Mouse (Mus musculus): ENCODE results near the gene Edil3.
A peak's percentile ranks its signal among the peaks of the same experiment; 100 is the strongest.
"Not testable (repeated sequence)": the region's sequence is repeated elsewhere in the genome, so short reads cannot be mapped to it uniquely, and the experiment has no call there.

Gene Edil3

GRCm38 (mm10) chr13:89007696-89008427, 186.6 kb downstream of the Edil3 start:
- DNase-seq: no peak

- no peak for DNase-seq
Observed at GRCm38 (mm10) chr13:89012500-89012899, 191.2 kb downstream of the Edil3 start.

DNA sequence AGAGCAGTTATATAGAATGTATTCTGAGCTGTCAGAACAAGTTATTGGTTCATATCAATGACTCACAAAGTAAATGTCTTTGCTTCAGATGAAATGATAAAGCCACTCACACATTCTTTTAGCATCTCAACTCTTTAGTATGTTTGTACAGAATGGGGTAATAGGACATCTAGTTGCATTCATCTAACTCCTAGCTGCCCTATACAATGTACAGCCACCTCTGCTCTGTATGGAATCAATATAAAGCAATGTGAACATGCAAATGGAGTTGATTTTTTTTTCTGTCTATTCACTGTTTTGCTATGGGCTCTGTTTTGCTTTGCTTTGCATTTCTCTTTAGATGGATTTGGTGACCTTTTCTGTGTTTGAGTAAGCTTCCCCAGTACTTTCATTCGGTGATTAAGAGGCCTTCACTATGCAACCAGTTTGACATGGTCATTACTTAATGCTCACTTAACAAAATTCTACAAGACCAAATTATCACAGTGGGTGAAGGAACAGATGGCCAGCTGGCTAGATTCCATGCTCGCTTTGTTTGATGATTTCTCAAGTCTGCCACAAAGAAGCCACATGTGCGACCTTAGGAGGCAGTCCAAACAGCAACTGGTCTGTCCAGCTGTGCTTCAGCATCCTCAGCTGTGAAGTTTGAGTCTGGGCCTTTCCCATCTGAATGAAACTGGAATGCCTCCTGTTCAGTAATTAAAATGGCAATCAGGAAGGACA, 208.7 kb downstream of the Edil3 start:
- DNase-seq: no peak

DNA sequence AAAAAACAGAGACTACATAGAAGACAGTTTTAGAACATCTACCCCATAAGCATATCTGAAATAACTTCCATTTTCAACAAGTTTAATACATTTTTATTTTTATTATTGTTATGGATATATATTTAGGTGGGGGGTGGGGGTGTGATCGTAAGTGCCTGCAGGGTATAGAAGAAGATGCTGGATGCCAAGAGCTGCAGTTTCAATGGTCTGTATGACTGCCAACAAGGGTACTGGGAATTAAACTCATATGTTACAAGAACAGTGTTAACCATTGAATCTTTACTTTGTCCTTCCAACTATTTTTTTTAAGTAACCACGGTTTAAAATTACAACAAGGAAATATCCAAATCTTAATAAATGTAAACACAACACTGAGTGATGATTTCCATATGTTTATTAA, 214.4 kb downstream of the Edil3 start:
- no peak for DNase-seq

DNA sequence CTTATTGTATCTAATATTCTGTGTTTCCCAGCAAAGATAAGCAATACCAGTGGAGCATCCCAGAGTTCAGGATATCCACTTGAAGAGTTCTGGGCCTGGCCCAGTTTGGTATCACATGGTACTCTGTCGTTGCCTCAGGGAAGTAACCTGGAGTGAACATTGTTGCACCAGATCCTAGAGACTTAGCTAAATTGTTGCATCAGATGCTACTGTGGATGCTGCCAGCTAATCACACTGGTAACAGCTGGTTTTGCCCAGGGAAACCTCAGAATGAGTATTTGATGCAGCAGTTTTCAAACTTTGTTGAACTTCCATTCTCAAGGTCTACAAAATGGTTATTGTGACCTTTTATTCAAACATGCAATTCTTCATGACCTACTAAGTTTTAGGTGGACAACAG, 220.2 kb downstream of the Edil3 start:
- DNase-seq: no peak

DNA sequence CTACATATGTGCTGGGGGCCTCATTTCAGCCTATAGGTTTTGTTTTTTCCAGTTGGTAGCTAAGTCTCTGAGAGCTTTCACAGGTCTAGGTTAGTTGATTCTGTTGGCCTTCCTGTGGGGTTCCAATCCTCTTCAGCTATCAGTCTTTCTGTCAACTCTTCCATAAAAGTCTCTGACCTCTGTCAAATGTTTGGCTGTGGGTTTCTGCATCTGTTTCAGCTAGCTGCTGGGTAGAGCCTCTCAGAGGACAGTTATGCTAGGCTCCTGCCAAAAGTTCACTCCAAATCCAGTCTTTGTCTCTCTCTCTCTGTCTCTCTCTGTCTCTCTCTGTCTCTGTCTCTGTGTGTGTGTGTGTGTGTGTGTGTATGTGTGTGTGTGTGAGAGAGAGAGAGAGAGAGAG, 248.9 kb downstream of the Edil3 start:
- not testable (repeated sequence) for DNase-seq

DNA sequence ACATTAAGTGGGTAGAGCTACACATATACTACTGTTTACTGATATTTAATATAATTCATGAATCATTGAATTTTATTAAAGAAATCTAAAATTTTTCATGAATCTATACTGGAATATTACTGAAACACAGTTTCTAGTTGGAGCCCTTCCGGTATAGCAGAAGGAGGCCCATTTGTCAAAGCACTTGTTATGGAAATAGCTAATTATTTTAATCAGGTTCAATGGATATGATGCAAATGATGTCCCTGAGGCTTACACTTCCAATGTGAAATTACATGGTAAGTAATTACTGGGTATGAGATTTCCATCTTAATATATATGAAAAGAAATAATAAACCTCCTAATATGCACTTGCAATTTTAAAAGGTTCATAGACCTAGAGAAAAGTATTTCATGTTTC, 254.9 kb downstream of the Edil3 start:
- no peak for DNase-seq

- DNase-seq: no peak
Observed at GRCm38 (mm10) chr13:89105889-89106288, 284.6 kb downstream of the Edil3 start.

GRCm38 (mm10) chr13:89117551-89117950, 296.3 kb downstream of the Edil3 start:
- no peak for DNase-seq

DNA sequence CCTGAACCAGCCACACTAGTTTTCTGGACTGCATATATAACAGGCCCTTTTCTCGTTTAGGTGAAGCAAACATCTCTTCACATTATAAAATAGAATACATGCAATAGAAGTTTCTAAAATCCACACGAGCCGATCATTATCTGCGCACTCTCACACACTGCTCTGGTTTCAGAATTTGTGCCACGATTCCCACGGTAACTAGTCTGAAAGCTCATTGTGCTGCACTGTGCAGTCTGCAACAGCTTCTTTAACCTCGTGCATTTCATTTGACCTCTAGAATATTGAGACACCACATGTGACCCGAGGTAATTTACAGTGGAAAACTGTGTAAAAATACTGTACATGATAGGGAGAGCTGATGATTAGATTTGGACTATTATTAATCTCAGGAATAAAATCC, 298.5 kb downstream of the Edil3 start:
- DNase-seq: no peak

DNA sequence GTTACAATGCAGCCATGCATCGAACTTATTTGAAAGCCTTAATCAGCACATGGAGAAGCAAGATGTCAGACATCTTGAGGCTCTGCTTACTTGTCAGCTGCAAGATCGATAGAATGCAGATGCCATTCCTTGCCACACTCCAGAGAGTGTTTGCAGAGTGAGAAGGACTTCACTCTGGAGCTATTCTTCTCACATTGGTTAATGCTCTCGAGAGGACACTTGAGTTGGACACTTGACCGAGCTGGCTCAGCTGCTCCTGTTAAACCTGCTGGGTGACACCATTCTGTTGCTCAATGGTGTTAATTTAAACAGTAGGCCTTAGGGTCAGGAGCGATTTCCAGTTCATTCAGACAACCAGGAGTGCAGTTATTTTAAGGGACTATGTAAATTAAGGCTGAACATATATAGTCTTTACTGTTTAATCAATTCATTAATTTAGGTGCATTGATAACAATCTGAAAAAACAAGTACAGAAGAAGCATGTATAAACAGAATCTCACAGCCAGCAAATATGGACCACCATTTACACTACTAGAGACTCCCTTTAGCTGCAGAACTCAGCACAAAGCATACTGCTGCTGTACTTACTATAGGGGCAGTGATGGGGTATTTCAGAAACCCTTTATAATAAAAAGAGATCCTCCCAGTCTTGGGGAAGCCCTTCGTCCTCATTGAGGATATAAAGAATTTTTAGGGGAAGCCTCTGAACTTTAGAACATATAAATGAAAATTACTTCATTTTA, 301.4 kb downstream of the Edil3 start:
- no peak for DNase-seq

DNA sequence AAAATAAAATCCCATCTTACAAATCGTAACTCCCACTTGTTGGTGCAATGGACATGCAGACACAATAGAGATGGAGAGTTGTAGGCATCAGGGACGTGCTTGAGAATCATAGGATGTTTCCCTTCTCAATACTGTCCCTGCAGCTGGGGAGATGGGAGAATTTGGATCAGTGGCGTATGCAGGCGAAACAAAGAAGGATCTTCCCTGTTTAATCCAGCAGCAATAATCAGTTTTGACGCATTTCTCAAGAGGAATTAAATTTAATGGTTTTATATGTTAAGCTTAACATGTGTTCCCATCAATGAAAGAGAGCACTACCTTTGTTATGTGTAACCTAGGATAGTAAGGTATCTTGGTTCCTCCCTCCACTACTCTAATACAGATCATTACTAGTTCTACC, 302.1 kb downstream of the Edil3 start:
- no peak for DNase-seq

GRCm38 (mm10) chr13:89146056-89146547, 324.8 kb downstream of the Edil3 start:
- no peak for DNase-seq

- no peak for DNase-seq
Observed at GRCm38 (mm10) chr13:89151878-89152277, 330.6 kb downstream of the Edil3 start.

- DNase-seq: no peak
Observed at GRCm38 (mm10) chr13:89167960-89168359, 346.7 kb downstream of the Edil3 start.

GRCm38 (mm10) chr13:89170040-89170439, 348.8 kb downstream of the Edil3 start:
- no peak for DNase-seq

GRCm38 (mm10) chr13:89175154-89175553, 353.9 kb downstream of the Edil3 start:
- no peak for DNase-seq

DNA sequence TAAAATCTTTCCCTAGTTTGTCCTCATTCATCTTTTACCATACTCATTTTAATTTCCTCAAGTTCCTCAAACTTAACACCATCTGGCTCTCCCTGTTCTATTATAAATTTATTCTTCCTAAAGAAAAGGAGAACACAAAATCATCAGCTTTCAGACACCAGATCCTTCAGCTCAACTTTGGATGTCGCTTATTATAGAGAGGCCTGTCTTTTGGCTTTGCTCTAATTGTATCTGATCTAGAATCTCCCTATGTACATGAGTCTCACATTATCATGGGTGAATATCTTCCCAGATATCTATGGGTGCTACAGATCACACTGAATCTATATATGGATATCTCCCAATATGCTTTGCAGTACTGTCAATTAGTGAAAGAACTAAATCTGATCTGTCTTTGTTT, 367.8 kb downstream of the Edil3 start:
- no peak for DNase-seq

DNA sequence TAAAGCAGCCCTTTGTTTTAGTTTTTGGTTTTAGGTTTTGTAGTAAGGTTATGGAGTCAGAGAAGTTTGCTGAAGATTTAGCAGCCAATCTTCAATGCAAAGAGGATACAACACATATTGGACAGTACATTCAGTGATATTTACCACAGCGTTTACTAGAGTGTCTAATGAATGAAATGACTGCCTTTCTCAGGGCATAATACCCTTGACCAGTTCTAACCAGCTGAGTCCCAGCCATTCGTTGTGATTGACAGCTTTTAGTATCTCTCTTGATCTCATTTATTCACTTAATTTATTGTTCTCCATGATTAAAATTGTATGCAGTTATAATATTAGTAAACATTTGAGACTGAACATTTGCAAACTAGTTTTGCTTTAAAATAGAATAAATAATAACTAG, 375.7 kb downstream of the Edil3 start:
- no peak for DNase-seq

- DNase-seq: no peak
Observed at GRCm38 (mm10) chr13:89199275-89199674, 378.0 kb downstream of the Edil3 start.

DNA sequence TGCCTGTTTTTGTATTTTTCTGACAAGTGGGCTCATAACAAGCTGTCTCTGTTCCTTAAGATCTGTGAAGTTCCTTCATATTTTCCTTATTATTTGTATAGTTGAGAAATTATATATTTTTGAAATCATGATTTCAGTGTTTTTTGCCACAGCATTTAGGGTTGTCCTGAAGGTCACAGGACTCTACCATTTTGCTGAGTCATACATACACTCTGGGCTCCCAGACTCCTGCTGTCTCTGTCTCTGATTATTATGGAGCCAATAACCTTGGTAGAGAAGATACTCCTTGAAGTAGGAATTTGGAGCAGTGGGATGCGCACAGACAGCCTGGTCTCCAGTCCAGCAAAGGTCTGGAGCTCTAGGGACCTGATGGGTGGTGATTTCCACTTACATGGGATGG, 416.8 kb downstream of the Edil3 start:
- DNase-seq: no peak

GRCm38 (mm10) chr13:89253990-89254642, 432.8 kb downstream of the Edil3 start:
- DNase-seq: peak; percentile 85

- DNase-seq: no peak
Observed at GRCm38 (mm10) chr13:89256906-89257305, 435.6 kb downstream of the Edil3 start.

Measured in liver (tissue).